Mouse (Mus musculus): ENCODE measurements at regions not wholly inside any gene's neighbourhood (a gene's known extent, or its start where the extent isn't known, plus 50 kb on each side); places are given as distances from the start of the nearest gene placed in this dataset.

DNA sequence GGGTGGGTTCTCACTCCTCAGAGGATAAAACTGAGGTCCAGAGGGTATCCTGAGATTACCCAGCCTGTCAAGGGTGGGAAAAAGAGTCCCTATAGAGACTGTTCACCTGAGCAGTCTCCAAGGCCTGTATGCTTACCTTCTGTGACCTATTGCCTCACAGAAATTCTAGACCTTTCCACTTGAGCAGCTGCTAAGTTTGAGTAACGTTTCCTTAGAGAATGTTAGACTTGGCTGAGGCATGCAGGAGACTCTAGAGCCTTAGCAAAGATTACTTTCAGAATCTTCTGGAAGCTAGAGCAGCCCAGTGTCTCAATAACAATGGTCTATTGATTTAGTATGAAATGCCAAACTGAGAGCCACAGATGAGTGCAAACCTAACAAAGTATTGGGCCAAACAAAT lies 123.1 kb upstream of the Btg1 start:
- no peak for TF ChIP-seq CTCF (IDR thresholded peaks at IDR 0.05)
- no peak for TF ChIP-seq POLR2A (IDR thresholded peaks at IDR 0.05; ENCODE audit: insufficient read depth, low read depth, low read length)

Measured in heart, adult 2 months (tissue).